Mouse (Mus musculus) inflammation-experienced regulatory T-cells, adult 6 months (primary cell): ENCODE data around the gene AV320801. TPM values are rescaled to one million over a fixed set of nuclear protein-coding genes. Genes with fewer than 3 reads are reported as not detected.
"Not testable (repeated sequence)": the region's sequence is repeated elsewhere in the genome, so short reads cannot be mapped to it uniquely, and the experiment has no call there.

Source experiments
- ATAC-seq: one replicate; pipeline ENCODE4 v1.8.0; 2017
- polyA plus RNA-seq, 3 experiments: library from polyadenylated mRNA; unstranded; fragments of 100-300 nt; shearing (Covaris generic); gene quantifications; one replicate each; pipeline ENCODE4 v1.2.1; 2017

Gene AV320801
- not detected for polyA plus RNA-seq

DNA sequence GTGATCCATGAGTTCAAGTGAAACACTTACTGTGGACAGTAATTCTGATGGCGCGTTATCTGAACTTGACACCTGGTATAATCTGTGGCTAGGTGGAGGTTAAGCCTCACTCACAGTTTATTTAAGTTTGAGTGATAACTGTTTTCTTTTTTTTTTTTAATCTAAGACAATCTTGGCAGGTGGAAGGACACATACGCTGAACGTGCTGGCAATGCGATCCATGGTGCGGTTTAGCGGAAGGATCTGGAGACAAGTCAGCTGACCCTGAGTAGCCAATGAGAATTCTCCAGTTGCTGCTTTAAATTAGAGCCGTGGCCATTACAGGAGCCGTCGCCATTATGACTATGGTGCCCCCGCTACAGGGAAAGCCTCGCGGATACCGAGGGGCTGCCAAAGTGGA is at the start of gene AV320801:
TSS of gene AV320801 (plus strand) at position 301 of the 400 bp plus-strand sequence.
- ATAC-seq: not testable (repeated sequence)

DNA sequence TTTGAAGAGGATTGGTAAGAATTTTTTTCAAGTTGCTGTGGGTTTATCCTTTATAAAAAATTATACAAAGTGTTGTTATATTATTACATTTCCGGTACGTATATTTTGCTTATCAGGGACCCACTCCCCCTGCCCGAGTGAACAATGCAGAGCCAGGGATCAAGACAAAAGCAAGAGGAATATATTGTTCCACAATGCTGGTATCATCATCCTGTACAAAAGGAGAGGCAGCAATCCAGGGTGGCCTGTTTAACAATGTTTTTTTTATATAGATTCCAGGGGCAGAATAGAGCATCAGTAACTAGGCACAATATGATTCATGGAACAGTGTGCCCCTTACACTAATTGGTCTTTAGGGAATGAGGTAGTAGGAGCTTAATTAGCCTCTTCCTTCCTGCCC is 30.2 kb upstream of the AV320801 start:
- not testable (repeated sequence) for ATAC-seq

GRCm38 (mm10) chrX:135481902-135482301 is 12.5 kb upstream of the AV320801 start:
- not testable (repeated sequence) for ATAC-seq

- ATAC-seq: not testable (repeated sequence)
These were observed 11.2 kb upstream of the AV320801 start for GRCm38 (mm10) chrX:135483183-135483582.

Other genes starting within 250 kb of the AV320801 start
- not detected for gene Pramel3, start 192.3 kb upstream of the AV320801 start, polyA plus RNA-seq
- not detected for gene Gm5128, start 121.3 kb upstream of the AV320801 start, polyA plus RNA-seq
- not detected for gene Gm7903, start 60.8 kb upstream of the AV320801 start, polyA plus RNA-seq
- under 1 TPM in 1 of 3 experiments, not detected in 2; 0.53 TPM for gene Nxf7, start 104.2 kb downstream of the AV320801 start, polyA plus RNA-seq
- not detected for gene Prame, start 133.1 kb downstream of the AV320801 start, polyA plus RNA-seq
- under 1 TPM in 1 of 3 experiments, not detected in 2; 0.44 TPM for gene Tcp11x2, start 199.2 kb downstream of the AV320801 start, polyA plus RNA-seq
- gene Tmsb15a, start 230.7 kb downstream of the AV320801 start, polyA plus RNA-seq: not detected
- gene Armcx5, start 248.1 kb downstream of the AV320801 start, polyA plus RNA-seq: 10 to 100 TPM in 2 of 3 experiments, 1 to 10 TPM in 1; 9.6 to 19.9 (median 15.4) TPM
- gene Gprasp1, start 248.1 kb downstream of the AV320801 start, polyA plus RNA-seq: 10 to 100 TPM; 14.9 to 21.5 (median 20.9) TPM